Mouse (Mus musculus) liver, embryonic 15.5 days (tissue): ENCODE measurements around the gene Ttll12. TPM values are rescaled to one million over a fixed set of nuclear protein-coding genes. Genes with fewer than 3 reads are reported as not detected.

Experiments
- ATAC-seq: fragments of 200-750 bp; cut with Nextera tagmentation; 2 replicates; pipeline ENCODE4 v1.8.0; 2017; ENCODE audit warnings: moderate number of reproducible peaks, mild to moderate bottlenecking, moderate library complexity; ENCODE audit not compliant: insufficient read depth
- H3K27ac ChIP-seq: fragments of 300-500 bp; sonication (generic); replicated peaks from 2 replicates; pipeline ENCODE4 v1.5.1; 2015; ENCODE audit warnings: mild to moderate bottlenecking, inconsistent platforms
- H3K27me3 ChIP-seq: fragments of 300-500 bp; sonication (generic); 2 replicates; pipeline ENCODE4 v1.6.1; 2015; ENCODE audit warnings: mild to moderate bottlenecking, inconsistent platforms
- H3K36me3 ChIP-seq: fragments of 300-500 bp; sonication (generic); replicated peaks from 2 replicates; pipeline ENCODE4 v1.6.1; 2015; ENCODE audit warnings: moderate library complexity, mild to moderate bottlenecking, inconsistent platforms
- H3K4me1 ChIP-seq: fragments of 300-500 bp; sonication (generic); replicated peaks from 2 replicates; pipeline ENCODE4 v1.6.1; 2015; ENCODE audit warnings: inconsistent platforms
- H3K4me2 ChIP-seq: fragments of 300-500 bp; sonication (generic); 2 replicates; pipeline ENCODE4 v1.6.1; 2015; ENCODE audit warnings: moderate library complexity, mild to moderate bottlenecking, inconsistent platforms
- H3K4me3 ChIP-seq: fragments of 300-500 bp; sonication (generic); replicated peaks from 2 replicates; pipeline ENCODE4 v1.5.1; 2015; ENCODE audit warnings: mild to moderate bottlenecking, inconsistent platforms
- H3K9ac ChIP-seq: fragments of 300-500 bp; sonication (generic); 2 replicates; pipeline ENCODE4 v1.6.1; 2015; ENCODE audit warnings: moderate library complexity, mild to moderate bottlenecking, inconsistent platforms
- H3K9me3 ChIP-seq: fragments of 300-500 bp; sonication (generic); replicated peaks from 2 replicates; pipeline ENCODE4 v1.6.1; 2016; ENCODE audit warnings: inconsistent platforms
- WGBS: fragments of 180-500 bp; shearing (Covaris S2); methylation state at CpG from one replicate; pipeline ENCODE4 v1.1.7; 2015; ENCODE audit warnings: mixed read lengths; ENCODE audit not compliant: insufficient replicate concordance; 5-methylcytosine and 5-hydroxymethylcytosine counted together
- polyA plus RNA-seq: library from polyadenylated mRNA; unstranded; fragments of >200 nt; fragmentation: Nextera tagmentation; extraction: Ambion mirVana; gene quantifications from 2 replicates; pipeline ENCODE4 v1.2.1, GENCODE M21; 2015

Ttll12 gene
- polyA plus RNA-seq, 1 experiment from 2014 or later, result 35.6 TPM

DNA sequence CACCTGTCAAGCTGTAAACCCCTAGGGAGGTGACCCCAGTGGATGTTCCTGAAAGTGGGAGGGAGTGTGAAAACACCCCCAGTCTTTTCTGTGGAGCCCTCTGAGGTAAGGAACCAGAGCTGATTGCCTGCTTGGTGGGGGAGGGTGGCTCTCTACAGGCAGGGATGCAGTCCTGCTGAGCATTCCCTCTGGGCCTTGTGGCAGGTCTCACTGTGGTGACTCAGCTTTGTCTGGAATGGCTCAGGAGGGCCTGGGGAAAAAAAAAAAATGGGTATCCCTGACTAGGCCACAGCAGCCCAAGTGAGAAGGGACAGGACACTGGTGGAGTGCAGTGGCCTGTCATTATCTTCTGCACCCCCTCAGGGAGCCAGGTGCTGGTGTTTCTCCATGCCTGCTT, 1.8 kb downstream of the Ttll12 start:
- Histone ChIP-seq H3K27ac (peak overlapping the region; percentile 99), H3K36me3 (peaks cover 41% of the 10 kb centered on the region), H3K4me1 (peaks cover 68% of the 10 kb centered on the region), H3K4me2 (peak overlapping the region; percentile 87), H3K9me3 (no peaks in the 10 kb centered on the region), H3K9ac (peak overlapping the region; percentile 96), H3K27me3 (no peaks in the 10 kb centered on the region), H3K4me3 (peak overlapping the region; percentile 96)
- peak; percentile 38 for ATAC-seq

DNA sequence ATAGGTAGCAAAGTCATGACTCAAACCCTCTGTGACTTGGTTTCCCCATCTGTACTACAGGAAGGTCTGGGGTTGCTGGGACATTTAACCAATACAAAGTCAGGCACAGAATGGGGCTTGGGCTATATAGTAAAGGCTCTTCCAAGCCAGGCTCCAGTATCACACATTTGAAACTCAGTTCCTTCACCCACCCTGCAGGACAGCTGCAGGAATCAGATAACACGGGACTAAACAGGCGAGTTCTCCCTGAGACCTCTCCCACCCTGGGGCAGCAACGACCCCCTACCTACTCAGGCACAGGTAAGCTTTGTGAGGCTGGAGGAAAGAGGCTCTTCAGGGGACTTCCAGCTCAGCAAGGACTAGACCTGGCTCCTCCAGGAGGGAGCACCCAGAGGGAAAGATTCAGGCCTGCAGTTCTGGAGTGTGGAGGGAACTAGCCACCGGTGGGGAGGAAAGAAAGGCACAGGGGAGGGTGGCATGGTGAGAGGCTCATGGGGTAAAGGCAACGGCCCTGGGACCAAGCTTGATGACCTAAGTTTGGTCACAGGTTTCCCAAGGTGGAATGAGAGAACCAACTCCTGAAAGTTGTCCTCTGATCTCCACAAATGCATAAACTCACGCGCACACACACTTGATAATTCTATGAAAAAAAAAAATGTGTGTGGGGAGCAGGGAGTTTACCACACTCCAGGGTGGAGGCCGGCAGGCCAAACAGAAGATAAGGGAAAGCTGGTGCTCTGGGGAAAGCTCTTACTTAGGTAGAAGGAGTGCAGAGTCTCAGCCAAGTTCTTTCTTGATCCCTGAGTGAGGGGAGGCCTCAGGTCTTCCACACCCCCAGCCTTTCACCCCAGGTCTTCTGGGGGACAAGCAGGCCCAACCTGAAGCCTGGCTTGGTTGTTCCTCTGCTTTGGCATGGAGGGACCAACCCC, 2.4 kb downstream of the Ttll12 start:
- Histone ChIP-seq H3K36me3 (peaks cover 43% of the 10 kb centered on the region), H3K27ac (peak overlapping the region; percentile 99), H3K4me2 (peak overlapping the region; percentile 87), H3K9ac (peak overlapping the region; percentile 96), H3K27me3 (no peaks in the 10 kb centered on the region), H3K4me1 (peaks cover 68% of the 10 kb centered on the region), H3K9me3 (no peaks in the 10 kb centered on the region), H3K4me3 (peak overlapping the region; percentile 96)
- peak; percentile 80 for ATAC-seq
- WGBS, result 16% methylated on average over 8 of the region's 8 CpGs

DNA sequence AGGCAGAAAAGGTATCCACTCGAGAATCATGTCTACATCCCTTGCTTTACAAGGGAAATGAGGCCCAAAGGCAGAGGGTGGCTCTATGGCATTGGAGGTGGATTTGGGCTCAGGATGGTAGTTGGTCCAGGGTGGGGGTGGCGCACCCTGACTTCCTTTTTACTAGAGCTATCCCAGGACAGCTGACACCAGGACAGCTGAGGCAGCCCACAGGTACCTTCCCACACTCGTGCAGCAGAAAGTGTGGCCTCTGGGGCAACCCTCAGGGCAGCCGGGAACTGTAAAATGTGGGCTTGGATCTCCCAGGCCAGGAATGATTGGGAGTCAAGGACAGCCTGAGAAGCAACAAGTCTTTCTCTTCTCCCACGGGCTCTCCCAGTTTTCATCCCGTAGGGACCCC, 3.2 kb downstream of the Ttll12 start:
- Histone ChIP-seq H3K9me3 (no peaks in the 10 kb centered on the region), H3K4me3 (peak overlapping the region; percentile 96), H3K27me3 (no peaks in the 10 kb centered on the region), H3K9ac (peak overlapping the region; percentile 96), H3K36me3 (peaks cover 45% of the 10 kb centered on the region), H3K4me1 (peaks cover 63% of the 10 kb centered on the region), H3K27ac (peak overlapping the region; percentile 99), H3K4me2 (peak overlapping the region; percentile 87)
- 48% methylated on average over 6 of the region's 6 CpGs for WGBS
- ATAC-seq, result no peak

GRCm38 (mm10) chr15:83590841-83591240, 4.1 kb downstream of the Ttll12 start:
- peaks cover 54% of the 10 kb centered on the region for H3K4me1 ChIP-seq
- 82% methylated on average over 4 of the region's 4 CpGs for WGBS
- peak overlapping the region; percentile 99 for H3K27ac ChIP-seq
- H3K4me3 ChIP-seq, result peak overlapping the region; percentile 96; the same call in 1 of the 2 replicates
- H3K4me2 ChIP-seq, result peak overlapping the region; percentile 87
- H3K36me3 ChIP-seq, result peaks cover 55% of the 10 kb centered on the region
- H3K27me3 ChIP-seq, result no peaks in the 10 kb centered on the region
- H3K9me3 ChIP-seq, result no peaks in the 10 kb centered on the region
- no peak for ATAC-seq
- H3K9ac ChIP-seq, result peak overlapping the region; percentile 96; the same call in 1 of the 2 replicates

- no peak overlapping the region for H3K4me2 ChIP-seq
- H3K9ac ChIP-seq, result no peak overlapping the region
- H3K4me1 ChIP-seq, result peaks cover 23% of the 10 kb centered on the region
- H3K4me3 ChIP-seq, result no peak overlapping the region
- peaks cover 97% of the 10 kb centered on the region for H3K36me3 ChIP-seq
- 85% methylated on average over 6 of the region's 6 CpGs for WGBS
- no peaks in the 10 kb centered on the region for H3K9me3 ChIP-seq
- H3K27me3 ChIP-seq, result no peaks in the 10 kb centered on the region
- no peak for ATAC-seq
- peak overlapping the region; percentile 74 for H3K27ac ChIP-seq
Measured at GRCm38 (mm10) chr15:83584741-83585220, 10.2 kb downstream of the Ttll12 start.

DNA sequence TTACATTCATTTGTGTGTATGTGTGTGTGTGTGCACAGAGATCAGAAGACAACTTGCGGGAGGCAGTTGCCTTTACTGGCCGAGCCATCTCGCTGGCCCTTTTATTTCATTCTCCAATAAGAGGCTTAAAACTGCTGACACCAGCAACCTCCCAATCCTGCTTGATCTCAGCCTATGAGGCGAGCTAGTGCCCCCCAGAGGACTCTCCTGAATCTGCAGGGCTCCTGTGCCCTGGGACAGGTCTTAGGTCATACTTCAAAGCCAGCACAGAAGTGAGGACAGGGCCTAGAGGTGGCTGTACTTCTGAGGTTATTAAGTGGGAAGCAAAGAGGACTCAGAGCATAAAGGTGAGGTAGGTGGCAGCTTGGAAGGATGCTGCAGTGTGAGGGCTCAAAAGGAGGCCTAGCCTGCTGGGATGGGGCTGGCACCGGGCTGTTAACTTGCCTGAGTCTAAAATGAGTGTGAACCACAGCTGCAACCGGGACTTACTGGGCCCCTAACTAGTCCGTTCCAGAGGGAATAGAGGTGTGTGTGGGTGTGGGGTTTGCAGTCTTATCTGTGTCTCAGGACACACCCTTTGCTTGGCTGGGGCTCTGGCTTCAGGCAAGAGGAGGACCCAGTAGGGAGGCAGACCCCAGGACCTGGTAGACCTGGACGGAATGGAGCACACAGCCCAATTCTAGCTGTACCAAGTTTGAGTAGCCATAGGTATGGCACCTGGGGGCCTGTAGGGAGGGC, 11.4 kb downstream of the Ttll12 start:
- WGBS, result 57% methylated on average over 8 of the region's 8 CpGs
- Histone ChIP-seq H3K9ac (peak overlapping the region; percentile 35; the same call in 1 of the 2 replicates), H3K4me2 (peak overlapping the region; percentile 56), H3K4me3 (peak overlapping the region; percentile 10; the same call in 1 of the 2 replicates), H3K36me3 (peaks cover 99% of the 10 kb centered on the region), H3K27ac (peak overlapping the region; percentile 74), H3K9me3 (no peaks in the 10 kb centered on the region), H3K4me1 (peaks cover 21% of the 10 kb centered on the region), H3K27me3 (no peaks in the 10 kb centered on the region)
- ATAC-seq, result peak; percentile 83

GRCm38 (mm10) chr15:83582931-83583330, 12.0 kb downstream of the Ttll12 start:
- peaks cover 21% of the 10 kb centered on the region for H3K4me1 ChIP-seq
- 86% methylated on average over 4 of the region's 4 CpGs for WGBS
- H3K9ac ChIP-seq, result no peak overlapping the region
- no peaks in the 10 kb centered on the region for H3K9me3 ChIP-seq
- no peak overlapping the region; the same call in 1 of the 2 replicates for H3K4me2 ChIP-seq
- H3K36me3 ChIP-seq, result peaks cover 99% of the 10 kb centered on the region
- H3K27me3 ChIP-seq, result no peaks in the 10 kb centered on the region
- H3K27ac ChIP-seq, result peak overlapping the region; percentile 74; the same call in 1 of the 2 replicates
- no peak overlapping the region for H3K4me3 ChIP-seq
- no peak for ATAC-seq

GRCm38 (mm10) chr15:83576651-83577050, 18.3 kb downstream of the Ttll12 start:
- WGBS, result 85% methylated on average over 9 of the region's 9 CpGs
- H3K4me3 ChIP-seq, result no peak overlapping the region

GRCm38 (mm10) chr15:83575543-83575942, 19.4 kb downstream of the Ttll12 start:
- Histone ChIP-seq H3K36me3 (peaks cover 89% of the 10 kb centered on the region), H3K9me3 (no peaks in the 10 kb centered on the region), H3K4me1 (no peaks in the 10 kb centered on the region; the same call in 1 of the 2 replicates), H3K4me3 (no peak overlapping the region), H3K9ac (no peak overlapping the region), H3K27me3 (no peaks in the 10 kb centered on the region), H3K4me2 (no peak overlapping the region), H3K27ac (no peak overlapping the region)
- no peak for ATAC-seq
- 82% methylated on average over 8 of the region's 8 CpGs for WGBS

More at GRCm38 (mm10) chr15:83576651-83577050, 18.3 kb downstream of the Ttll12 start:
- Histone ChIP-seq H3K36me3 (peaks cover 96% of the 10 kb centered on the region), H3K27ac (no peak overlapping the region), H3K9me3 (no peaks in the 10 kb centered on the region), H3K4me1 (no peaks in the 10 kb centered on the region; the same call in 1 of the 2 replicates), H3K27me3 (no peaks in the 10 kb centered on the region), H3K9ac (no peak overlapping the region), H3K4me2 (no peak overlapping the region)
- ATAC-seq, result no peak

GRCm38 (mm10) chr15:83574731-83575351, 20.1 kb downstream of the Ttll12 start:
- H3K27me3 ChIP-seq, result no peaks in the 10 kb centered on the region
- H3K36me3 ChIP-seq, result peaks cover 82% of the 10 kb centered on the region
- H3K4me3 ChIP-seq, result no peak overlapping the region
- no peak for ATAC-seq
- H3K4me1 ChIP-seq, result peaks cover 4% of the 10 kb centered on the region; the same call in 1 of the 2 replicates
- H3K9me3 ChIP-seq, result no peaks in the 10 kb centered on the region
- no peak overlapping the region for H3K27ac ChIP-seq
- no peak overlapping the region for H3K4me2 ChIP-seq
- 72% methylated on average over 6 of the region's 6 CpGs for WGBS
- no peak overlapping the region for H3K9ac ChIP-seq
